Mouse (Mus musculus): ENCODE data around the gene Clk3.

DNA sequence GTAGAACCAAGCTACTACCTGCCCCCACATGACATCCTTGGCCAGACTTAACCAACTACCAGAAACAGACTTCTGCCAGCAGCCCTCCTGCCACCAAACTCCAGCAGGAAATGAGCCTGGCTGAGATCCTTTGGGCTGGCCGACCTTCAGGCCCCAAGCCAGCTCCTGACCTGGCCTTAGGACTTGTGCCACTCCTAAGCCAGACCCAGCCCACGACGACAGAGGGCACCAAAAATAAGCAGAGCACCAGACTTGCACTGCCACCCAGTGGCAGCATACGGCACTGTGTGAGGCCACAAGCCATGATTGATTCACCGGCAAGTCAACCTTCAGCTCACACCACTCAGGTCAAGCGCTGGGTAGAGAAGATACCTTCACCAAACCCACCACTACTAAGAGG is 6.4 kb downstream of the Clk3 start:
- TF ChIP-seq POLR2A (IDR thresholded peaks at IDR 0.05; ENCODE audit: low read depth, low read length) (no peak), CTCF (IDR thresholded peaks at IDR 0.05; ENCODE audit: borderline replicate concordance, insufficient read depth, low read length) (peak; percentile 94)

All from embryonic fibroblast, embryonic 13.5 days (primary cell).